Comparison of ENCODE assay signal across 9 mouse cellular contexts in genomic region chr9:72872298-72873130, GRCm38 (mm10). TPM values are rescaled to one million over a fixed set of nuclear protein-coding genes. Genes with fewer than 3 reads are reported as not detected.
A peak's percentile ranks its signal among the peaks of the same experiment; 100 is the strongest.
DNase-seq lines count a peak whose midpoint lies in the region; ATAC-seq and TF ChIP-seq lines count a peak whose summit lies in the region.
"Had no signal": no experiment of that assay in that cellular context is flagged by ENCODE, and none has a peak within 500 bp of the region (broad histone marks: within the 10 kb centered on the region; RNA-seq: fewer than 3 reads in every experiment).

No protein-coding gene starts in this region.

- H3K27me3 ChIP-seq in forebrain, embryonic 10.5 days (ENCODE audit: poor library complexity, severe bottlenecking) = no peaks in the 10 kb centered on the region
- 0 out of 2 replicates have a peak, but pooled peaks cover 3% of the 10 kb centered on the region for H3K27me3 ChIP-seq in forebrain, postnatal 0 days (ENCODE audit: insufficient read depth, low read length)
- H3K27me3 ChIP-seq in lung, embryonic 15.5 days = no peaks in the 10 kb centered on the region
- no peaks in the 10 kb centered on the region for H3K27me3 ChIP-seq in hindbrain, postnatal 0 days (ENCODE audit: insufficient read depth, low read length)
- no peaks in the 10 kb centered on the region for H3K27me3 ChIP-seq in neural tube, embryonic 13.5 days

- peak overlapping the region; percentile 79 for H3K27ac ChIP-seq in forebrain, embryonic 10.5 days
- H3K27ac ChIP-seq in forebrain, postnatal 0 days (ENCODE audit: low read depth, low read length) = no peak overlapping the region
- peak overlapping the region; percentile 54 for H3K27ac ChIP-seq in lung, embryonic 15.5 days
- H3K27ac ChIP-seq in hindbrain, postnatal 0 days = no peak overlapping the region
- H3K27ac ChIP-seq in neural tube, embryonic 13.5 days (replicated peaks) = peak overlapping the region; percentile 47; the same call in 1 of the 2 replicates

- H3K9ac ChIP-seq in forebrain, postnatal 0 days = no peak overlapping the region
- no peak overlapping the region for H3K9ac ChIP-seq in lung, embryonic 15.5 days
- H3K9ac ChIP-seq in hindbrain, postnatal 0 days (replicated peaks; ENCODE audit: low read length) = no peak overlapping the region
- H3K9ac ChIP-seq in neural tube, embryonic 13.5 days = no peak overlapping the region

- TF ChIP-seq CTCF in forebrain, postnatal 0 days (IDR thresholded peaks at IDR 0.05; ENCODE audit: low read depth) = no peak
- no peak for TF ChIP-seq CTCF in hindbrain, postnatal 0 days (IDR thresholded peaks at IDR 0.05; ENCODE audit: low read depth)

- WGBS in forebrain, embryonic 10.5 days = 55% methylated on average over 8 of the region's 8 CpGs
- WGBS in forebrain, postnatal 0 days = 19% methylated on average over 8 of the region's 8 CpGs
- WGBS in lung, embryonic 15.5 days = 23% methylated on average over 8 of the region's 8 CpGs
- 25% methylated on average over 8 of the region's 8 CpGs for WGBS in hindbrain, postnatal 0 days
- WGBS in neural tube, embryonic 13.5 days = 12% methylated on average over 8 of the region's 8 CpGs

- no peak for ATAC-seq in forebrain, postnatal 0 days
- 0 out of 2 replicates have a peak, but pooled peaks have one; percentile 46 for ATAC-seq in lung, embryonic 15.5 days (ENCODE audit: borderline replicate concordance, extremely low read depth, low FRiP score, low TSS enrichment)
- no peak for ATAC-seq in hindbrain, postnatal 0 days
- no peak; the same call in 1 of the 2 replicates for ATAC-seq in neural tube, embryonic 13.5 days (ENCODE audit: low read depth)

- peaks cover 55% of the 10 kb centered on the region for H3K4me1 ChIP-seq in forebrain, embryonic 10.5 days
- H3K4me1 ChIP-seq in forebrain, postnatal 0 days (ENCODE audit: insufficient read depth) = peaks cover 7% of the 10 kb centered on the region; the same call in 1 of the 2 replicates
- H3K4me1 ChIP-seq in lung, embryonic 15.5 days = peaks cover 16% of the 10 kb centered on the region
- no peaks in the 10 kb centered on the region for H3K4me1 ChIP-seq in hindbrain, postnatal 0 days (ENCODE audit: insufficient read depth, low read length)
- H3K4me1 ChIP-seq in neural tube, embryonic 13.5 days (replicated peaks) = peaks cover 18% of the 10 kb centered on the region

- no peaks in the 10 kb centered on the region for H3K9me3 ChIP-seq in forebrain, embryonic 10.5 days
- H3K9me3 ChIP-seq in forebrain, postnatal 0 days (ENCODE audit: low read length) = no peaks in the 10 kb centered on the region
- H3K9me3 ChIP-seq in lung, embryonic 15.5 days = no peaks in the 10 kb centered on the region
- H3K9me3 ChIP-seq in hindbrain, postnatal 0 days (ENCODE audit: low read length) = no peaks in the 10 kb centered on the region
- H3K9me3 ChIP-seq in neural tube, embryonic 13.5 days = no peaks in the 10 kb centered on the region

- no peak overlapping the region for H3K4me2 ChIP-seq in forebrain, postnatal 0 days (ENCODE audit: low read depth)
- H3K4me2 ChIP-seq in lung, embryonic 15.5 days = peak overlapping the region; percentile 24; the same call in 1 of the 2 replicates
- H3K4me2 ChIP-seq in hindbrain, postnatal 0 days (ENCODE audit: low read depth, low read length) = peak overlapping the region; percentile 26
- peak overlapping the region; percentile 28 for H3K4me2 ChIP-seq in neural tube, embryonic 13.5 days

- DNase-seq in forebrain, embryonic 10.5 days (ENCODE audit: extremely low spot score, low spot score) = no peak
- DNase-seq in forebrain, postnatal 0 days = no peak
- no peak for DNase-seq in lung, postnatal 36 days
- no peak for DNase-seq in hindbrain, postnatal 0 days (ENCODE audit: low spot score)
- no peak for DNase-seq in thymus, postnatal 14 days
- no peak for DNase-seq in cerebellum, postnatal 4 days (ENCODE audit: low spot score in 2 of 2)

- H3K36me3 ChIP-seq in forebrain, embryonic 10.5 days (replicated peaks) = peaks cover 74% of the 10 kb centered on the region
- no peaks in the 10 kb centered on the region for H3K36me3 ChIP-seq in forebrain, postnatal 0 days (ENCODE audit: insufficient read depth)
- H3K36me3 ChIP-seq in lung, embryonic 15.5 days = no peaks in the 10 kb centered on the region
- no peaks in the 10 kb centered on the region for H3K36me3 ChIP-seq in hindbrain, postnatal 0 days (ENCODE audit: insufficient read depth, low read length)
- no peaks in the 10 kb centered on the region for H3K36me3 ChIP-seq in neural tube, embryonic 13.5 days

- no peak overlapping the region for H3K4me3 ChIP-seq in forebrain, embryonic 10.5 days
- no peak overlapping the region for H3K4me3 ChIP-seq in forebrain, postnatal 0 days (ENCODE audit: low read depth, low read length)
- H3K4me3 ChIP-seq in lung, embryonic 15.5 days = no peak overlapping the region
- no peak overlapping the region for H3K4me3 ChIP-seq in hindbrain, postnatal 0 days (ENCODE audit: low read length)
- H3K4me3 ChIP-seq in neural tube, embryonic 13.5 days = no peak overlapping the region

RNA-seq across cellular contexts. Expression of gene Pygo1, which starts 52.9 kb away (rescaled TPM):
- polyA plus RNA-seq in forebrain, embryonic 10.5 days (2016; fragmentation: Nextera tagmentation; extraction: Ambion mirVana) = 5.2 and 5.5 TPM in 2 replicates
- total RNA-seq in forebrain, postnatal 0 days (2014; rRNA removed) = 34.6 and 41.7 TPM in 2 replicates
- 5.7 and 9.6 TPM in 2 replicates for polyA plus RNA-seq in forebrain, postnatal 0 days (2015; fragmentation: Nextera tagmentation; extraction: Ambion mirVana)
- 3.6 and 4.1 TPM in 2 replicates for polyA plus RNA-seq in lung, embryonic 15.5 days (2015; fragmentation: Nextera tagmentation; extraction: Ambion mirVana)
- 30.4 and 32.0 TPM in 2 replicates for total RNA-seq in hindbrain, postnatal 0 days (2014; rRNA removed)
- polyA plus RNA-seq in hindbrain, postnatal 0 days (2015; fragmentation: Nextera tagmentation; extraction: Ambion mirVana) = 8.5 and 9.2 TPM in 2 replicates
- polyA plus RNA-seq in neural tube, embryonic 13.5 days (2015; fragmentation: Nextera tagmentation; extraction: Ambion mirVana) = 12.4 and 13.5 TPM in 2 replicates
- total RNA-seq: megakaryocyte-erythroid progenitor cell, adult 5-6 weeks had no signal

Comparison
In these comparisons a context has a peak if more than half of its experiments do, and no peak if none do; other contexts are left out.
1. H3K27ac ChIP-seq: peak in forebrain, embryonic 10.5 days (single experiment), lung, embryonic 15.5 days (single experiment) and neural tube, embryonic 13.5 days (single experiment); none in forebrain, postnatal 0 days (single experiment) and hindbrain, postnatal 0 days (single experiment).